Mouse (Mus musculus) thymus, adult 2 months (tissue): ENCODE data around the gene Rsad1.

Experiments used
- CTCF ChIP-seq: fragments of 200-500 bp; IDR thresholded peaks from 2 replicates; pipeline ENCODE4 v1.5.1; 2012; ENCODE audit warnings: mild to moderate bottlenecking, control low read depth, low read length, moderate library complexity, borderline replicate concordance; ENCODE audit not compliant: control insufficient read depth, poor library complexity, insufficient read depth; ENCODE audit errors: extremely low read depth
- POLR2A ChIP-seq: fragments of 200-500 bp; IDR thresholded peaks from 2 replicates; pipeline ENCODE4 v1.6.1; 2012; ENCODE audit warnings: mild to moderate bottlenecking, low read length, control low read depth, moderate library complexity; ENCODE audit not compliant: control insufficient read depth, poor library complexity, insufficient read depth; ENCODE audit errors: extremely low read depth

DNA sequence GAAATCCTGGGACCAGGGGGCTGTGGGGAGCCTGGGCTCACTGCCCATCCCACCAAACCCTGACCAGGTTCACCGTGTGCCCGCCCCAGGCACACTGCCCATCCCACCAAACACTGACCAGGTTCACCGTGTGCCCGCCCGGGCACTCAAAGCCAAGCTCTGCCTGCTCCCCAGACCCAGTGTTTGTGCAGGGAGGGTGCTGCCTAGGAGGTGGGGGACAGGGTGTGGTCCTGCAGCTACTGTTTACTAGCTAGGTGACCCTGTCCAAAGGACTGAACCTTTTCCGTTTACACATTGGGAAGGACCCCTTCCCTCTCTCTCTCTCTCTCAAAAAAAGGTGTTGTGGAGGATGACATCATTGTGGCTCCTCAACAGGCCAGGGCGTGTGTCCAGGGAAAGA lies 18.3 kb upstream of the Rsad1 start:
- no peak for TF ChIP-seq CTCF
- TF ChIP-seq POLR2A: no peak
